Mouse (Mus musculus) cerebellum, postnatal 10 days (tissue): ENCODE results near the gene Pmis2.
A peak's percentile ranks its signal among the peaks of the same experiment; 100 is the strongest.

ENCODE experiments used
- DNase-seq, 2 experiments: peaks; one replicate each; pipeline ENCODE4 v3.0.0; 2021; ENCODE audit warnings: mixed read lengths in 2 of 2

Pmis2 gene

GRCm38 (mm10) chr7:30633762-30634412 is 37.5 kb downstream of the Pmis2 start:
- DNase-seq, result no peak

- no peak for DNase-seq
These were observed 42.4 kb downstream of the Pmis2 start for GRCm38 (mm10) chr7:30629013-30629412.

- DNase-seq, result no peak
These were observed 44.8 kb downstream of the Pmis2 start for GRCm38 (mm10) chr7:30626647-30627046.

GRCm38 (mm10) chr7:30625530-30626384 is 45.6 kb downstream of the Pmis2 start, which contains the start of gene Cox6b1:
Gene Cox6b1, minus strand, starts transcription at chr7:30626151.
- peak; percentile 92 for DNase-seq
